Mouse (Mus musculus) neural tube, embryonic 12.5 days (tissue): ENCODE measurements around the gene Utp6. TPM values are rescaled to one million over a fixed set of nuclear protein-coding genes. Genes with fewer than 3 reads are reported as not detected.

ENCODE experiments used
- ATAC-seq: fragments of 200-750 bp; cut with Nextera tagmentation; 2 replicates; pipeline ENCODE4 v1.8.0; 2017; ENCODE audit warnings: low read depth, mild to moderate bottlenecking, moderate TSS enrichment, moderate library complexity; ENCODE audit not compliant: low FRiP score
- H3K27ac ChIP-seq: fragments of 300-500 bp; sonication (generic); 2 replicates; pipeline ENCODE4 v1.5.1; 2016
- H3K27me3 ChIP-seq: fragments of 300-500 bp; sonication (generic); replicated peaks from 2 replicates; pipeline ENCODE4 v1.6.1; 2016; ENCODE audit warnings: mild to moderate bottlenecking
- H3K36me3 ChIP-seq: fragments of 300-500 bp; sonication (generic); 2 replicates; pipeline ENCODE4 v1.6.1; 2016; ENCODE audit warnings: mild to moderate bottlenecking
- H3K4me1 ChIP-seq: fragments of 300-500 bp; sonication (generic); 2 replicates; pipeline ENCODE4 v1.6.1; 2016
- H3K4me2 ChIP-seq: fragments of 300-500 bp; sonication (generic); replicated peaks from 2 replicates; pipeline ENCODE4 v1.6.1; 2016; ENCODE audit warnings: mild to moderate bottlenecking
- H3K4me3 ChIP-seq: fragments of 300-500 bp; sonication (generic); 2 replicates; pipeline ENCODE4 v1.5.1; 2016
- H3K9ac ChIP-seq: fragments of 300-500 bp; sonication (generic); 2 replicates; pipeline ENCODE4 v1.6.1; 2016; ENCODE audit warnings: mild to moderate bottlenecking
- H3K9me3 ChIP-seq: fragments of 300-500 bp; sonication (generic); 2 replicates; pipeline ENCODE4 v1.6.1; 2016; ENCODE audit warnings: mild to moderate bottlenecking
- WGBS: fragments of 180-500 bp; shearing (Covaris S2); methylation state at CpG from one replicate; pipeline ENCODE4 v1.1.7; 2016; 5-methylcytosine and 5-hydroxymethylcytosine counted together
- polyA plus RNA-seq: library from polyadenylated mRNA; unstranded; fragments of >200 nt; fragmentation: Nextera tagmentation; extraction: Ambion mirVana; gene quantifications from 2 replicates; pipeline ENCODE4 v1.2.1, GENCODE M21; 2016

Utp6 gene
- polyA plus RNA-seq, 1 experiment from 2014 or later, result 61.6 TPM

- H3K9me3 ChIP-seq, result no peaks in the 10 kb centered on the region
- H3K27ac ChIP-seq, result no peak overlapping the region
- H3K4me2 ChIP-seq, result no peak overlapping the region
- no peak for ATAC-seq
- H3K9ac ChIP-seq, result no peak overlapping the region
- no peaks in the 10 kb centered on the region for H3K4me1 ChIP-seq
- no peaks in the 10 kb centered on the region for H3K27me3 ChIP-seq
- H3K4me3 ChIP-seq, result no peak overlapping the region
- H3K36me3 ChIP-seq, result peaks cover 79% of the 10 kb centered on the region
- 89% methylated on average over 8 of the region's 8 CpGs for WGBS
Measured at GRCm38 (mm10) chr11:79943136-79943535, 19.1 kb downstream of the Utp6 start.

- WGBS, result 91% methylated on average over 9 of the region's 9 CpGs
- no peaks in the 10 kb centered on the region for H3K9me3 ChIP-seq
- H3K9ac ChIP-seq, result no peak overlapping the region
- H3K4me1 ChIP-seq, result no peaks in the 10 kb centered on the region
- H3K4me2 ChIP-seq, result no peak overlapping the region
- no peak for ATAC-seq
- no peak overlapping the region for H3K27ac ChIP-seq
- peaks cover 75% of the 10 kb centered on the region for H3K36me3 ChIP-seq
- no peak overlapping the region for H3K4me3 ChIP-seq
- no peaks in the 10 kb centered on the region for H3K27me3 ChIP-seq
Measured at GRCm38 (mm10) chr11:79935766-79936165, 26.4 kb downstream of the Utp6 start.

DNA sequence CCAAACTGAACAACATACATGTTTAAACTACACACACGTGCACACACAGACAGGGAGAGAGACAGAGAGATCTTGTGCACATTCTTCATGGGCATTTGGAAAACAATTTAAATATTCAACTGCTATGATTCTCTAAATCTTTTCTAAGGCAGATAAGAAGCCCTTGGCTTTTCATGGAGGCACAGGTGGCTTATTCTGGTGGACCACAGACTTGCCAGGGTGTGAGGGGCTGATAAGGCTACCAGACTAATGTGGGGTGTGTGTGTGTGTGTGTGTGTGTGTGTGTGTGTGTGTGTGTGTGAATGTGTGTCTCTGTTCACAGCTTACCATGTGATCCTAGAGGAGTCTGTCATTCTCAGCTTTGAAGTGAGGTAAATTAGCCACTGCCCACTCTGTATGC is 39.4 kb downstream of the Utp6 start:
- H3K27ac ChIP-seq, result no peak overlapping the region
- ATAC-seq, result no peak
- H3K9me3 ChIP-seq, result no peaks in the 10 kb centered on the region
- H3K4me3 ChIP-seq, result no peak overlapping the region
- H3K4me2 ChIP-seq, result no peak overlapping the region
- H3K27me3 ChIP-seq, result no peaks in the 10 kb centered on the region
- no peaks in the 10 kb centered on the region for H3K4me1 ChIP-seq
- no peak overlapping the region for H3K9ac ChIP-seq
- H3K36me3 ChIP-seq, result no peaks in the 10 kb centered on the region
- 86% methylated on average over 1 of the region's 1 CpGs for WGBS

GRCm38 (mm10) chr11:79922157-79922556 is 40.0 kb downstream of the Utp6 start:
- Histone ChIP-seq H3K4me1 (no peaks in the 10 kb centered on the region), H3K27ac (no peak overlapping the region), H3K9me3 (no peaks in the 10 kb centered on the region), H3K4me2 (no peak overlapping the region), H3K27me3 (no peaks in the 10 kb centered on the region), H3K9ac (no peak overlapping the region), H3K36me3 (no peaks in the 10 kb centered on the region), H3K4me3 (no peak overlapping the region)
- no peak for ATAC-seq
- 85% methylated on average over 3 of the region's 3 CpGs for WGBS

GRCm38 (mm10) chr11:79920505-79921025 is 41.6 kb downstream of the Utp6 start:
- no peak for ATAC-seq
- no peaks in the 10 kb centered on the region for H3K36me3 ChIP-seq
- H3K9me3 ChIP-seq, result no peaks in the 10 kb centered on the region
- 0 out of 2 replicates have a peak overlapping the region, but pooled peaks have one; percentile 0 for H3K4me2 ChIP-seq
- WGBS, result 66% methylated on average over 5 of the region's 5 CpGs
- H3K27me3 ChIP-seq, result no peaks in the 10 kb centered on the region
- H3K4me1 ChIP-seq, result peaks cover 6% of the 10 kb centered on the region
- no peak overlapping the region for H3K4me3 ChIP-seq
- no peak overlapping the region for H3K27ac ChIP-seq
- no peak overlapping the region for H3K9ac ChIP-seq

- H3K4me3 ChIP-seq, result no peak overlapping the region
- no peaks in the 10 kb centered on the region for H3K9me3 ChIP-seq
- WGBS, result 24% methylated on average over 13 of the region's 13 CpGs
- H3K36me3 ChIP-seq, result no peaks in the 10 kb centered on the region
- no peak for ATAC-seq
- H3K9ac ChIP-seq, result no peak overlapping the region
- H3K4me1 ChIP-seq, result peaks cover 8% of the 10 kb centered on the region
- no peaks in the 10 kb centered on the region for H3K27me3 ChIP-seq
- H3K27ac ChIP-seq, result no peak overlapping the region
- H3K4me2 ChIP-seq, result 0 out of 2 replicates have a peak overlapping the region, but pooled peaks have one; percentile 0
Measured at GRCm38 (mm10) chr11:79919685-79920504, 42.3 kb downstream of the Utp6 start.

DNA sequence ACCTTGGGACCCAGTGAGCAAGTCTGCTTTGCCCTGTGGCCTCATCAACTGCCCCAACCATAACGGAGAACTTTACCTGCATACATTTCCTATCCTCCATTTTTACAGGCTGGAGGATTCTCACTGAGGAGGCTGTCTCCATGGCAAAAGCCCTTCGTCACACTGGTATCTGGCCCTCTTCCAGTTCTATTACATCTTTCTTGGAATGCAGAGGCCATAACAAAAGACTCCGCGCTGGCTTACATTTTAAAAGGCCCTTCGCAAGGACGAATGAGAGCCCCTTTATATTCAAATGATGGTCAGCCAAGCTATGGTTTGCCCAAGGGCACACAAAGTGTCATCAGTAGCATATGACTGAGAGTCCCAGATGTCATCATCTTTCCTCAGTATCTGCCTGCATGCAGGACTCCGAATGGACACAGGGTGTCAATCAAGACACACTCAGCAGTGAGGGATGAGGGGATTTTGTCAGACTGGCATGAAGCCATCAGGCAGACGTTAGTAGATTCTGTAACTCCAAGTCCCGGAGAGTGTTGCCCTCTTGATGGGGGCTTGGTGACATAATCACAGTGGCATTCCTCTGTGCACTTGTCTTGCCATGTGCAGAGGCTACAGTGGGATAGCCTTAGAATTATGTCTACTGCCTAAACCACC is 46.4 kb downstream of the Utp6 start:
- ATAC-seq, result no peak
- WGBS, result 48% methylated on average over 9 of the region's 9 CpGs
- no peak overlapping the region for H3K9ac ChIP-seq
- no peak overlapping the region for H3K4me3 ChIP-seq
- no peak overlapping the region for H3K4me2 ChIP-seq
- H3K9me3 ChIP-seq, result no peaks in the 10 kb centered on the region
- H3K4me1 ChIP-seq, result peaks cover 8% of the 10 kb centered on the region
- no peak overlapping the region for H3K27ac ChIP-seq
- no peaks in the 10 kb centered on the region for H3K36me3 ChIP-seq
- H3K27me3 ChIP-seq, result no peaks in the 10 kb centered on the region

- Histone ChIP-seq H3K4me3 (no peak overlapping the region), H3K36me3 (no peaks in the 10 kb centered on the region), H3K27ac (no peak overlapping the region), H3K4me1 (0 out of 2 replicates have a peak, but pooled peaks cover 7% of the 10 kb centered on the region), H3K27me3 (no peaks in the 10 kb centered on the region), H3K4me2 (no peak overlapping the region), H3K9ac (no peak overlapping the region), H3K9me3 (no peaks in the 10 kb centered on the region)
- no peak for ATAC-seq
- 69% methylated on average over 14 of the region's 14 CpGs for WGBS
Measured at GRCm38 (mm10) chr11:79908600-79909483, 53.3 kb downstream of the Utp6 start.

- H3K36me3 ChIP-seq, result no peaks in the 10 kb centered on the region
- no peak for ATAC-seq
- H3K9me3 ChIP-seq, result no peaks in the 10 kb centered on the region
- 75% methylated on average over 9 of the region's 9 CpGs for WGBS
- no peak overlapping the region for H3K9ac ChIP-seq
- H3K4me1 ChIP-seq, result 0 out of 2 replicates have a peak, but pooled peaks cover 7% of the 10 kb centered on the region
- H3K4me3 ChIP-seq, result no peak overlapping the region
- H3K27me3 ChIP-seq, result no peaks in the 10 kb centered on the region
- H3K4me2 ChIP-seq, result no peak overlapping the region
- H3K27ac ChIP-seq, result no peak overlapping the region
Measured at GRCm38 (mm10) chr11:79906920-79907319, 55.3 kb downstream of the Utp6 start.

- ATAC-seq, result no peak
- 84% methylated on average over 6 of the region's 6 CpGs for WGBS
Measured at GRCm38 (mm10) chr11:79902881-79903481, 59.2 kb downstream of the Utp6 start.

DNA sequence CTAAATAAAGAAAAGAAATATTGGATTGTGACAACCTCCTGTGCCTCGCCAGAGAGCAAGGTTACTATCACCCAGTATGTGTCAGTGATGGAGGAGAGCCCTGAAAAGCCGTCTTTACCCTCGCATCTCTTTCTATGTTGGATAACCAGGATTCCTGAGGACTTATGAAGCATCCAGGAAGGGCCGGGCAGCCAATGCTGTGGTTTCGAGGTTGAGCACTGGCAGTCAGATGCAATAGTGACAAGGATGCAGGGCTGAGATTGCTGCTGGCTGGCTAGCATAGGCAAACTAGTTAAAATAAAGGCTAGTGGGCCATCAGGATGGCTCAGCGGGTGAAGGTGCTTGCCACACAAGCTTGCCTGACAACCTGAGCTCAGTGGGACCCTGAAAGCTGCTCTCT is 61.0 kb downstream of the Utp6 start:
- Histone ChIP-seq H3K9me3 (no peaks in the 10 kb centered on the region), H3K9ac (no peak overlapping the region), H3K4me3 (no peak overlapping the region), H3K4me1 (no peaks in the 10 kb centered on the region), H3K27ac (no peak overlapping the region), H3K27me3 (no peaks in the 10 kb centered on the region), H3K36me3 (no peaks in the 10 kb centered on the region), H3K4me2 (no peak overlapping the region)
- WGBS, result 84% methylated on average over 6 of the region's 6 CpGs
- ATAC-seq, result no peak

More at GRCm38 (mm10) chr11:79902881-79903481, 59.2 kb downstream of the Utp6 start:
- Histone ChIP-seq H3K4me3 (no peak overlapping the region), H3K27ac (no peak overlapping the region), H3K4me2 (no peak overlapping the region), H3K9ac (no peak overlapping the region), H3K36me3 (no peaks in the 10 kb centered on the region), H3K9me3 (no peaks in the 10 kb centered on the region), H3K4me1 (no peaks in the 10 kb centered on the region), H3K27me3 (no peaks in the 10 kb centered on the region)
